Mouse (Mus musculus): ENCODE measurements around the gene Cblc.

GRCm38 (mm10) chr7:19754065-19754464 lies 42.5 kb downstream of the Cblc start:
- no peak for TF ChIP-seq CTCF (IDR thresholded peaks at IDR 0.05; ENCODE audit: control insufficient read depth, insufficient read depth, insufficient read length)
- no peak for TF ChIP-seq FOSL1 (IDR thresholded peaks at IDR 0.05; ENCODE audit: insufficient read depth, low read length, poor library complexity, severe bottlenecking)
- no peak for TF ChIP-seq MYOD1 (IDR thresholded peaks at IDR 0.05; ENCODE audit: control insufficient read depth, insufficient read length, low read depth)
- TF ChIP-seq USF1 (IDR thresholded peaks at IDR 0.05; ENCODE audit: low read depth) = no peak
- TF ChIP-seq MAX (IDR thresholded peaks at IDR 0.05) = no peak
- no peak for TF ChIP-seq CEBPB (IDR thresholded peaks at IDR 0.05; ENCODE audit: low read depth)
- no peak for TF ChIP-seq MYOG (IDR thresholded peaks at IDR 0.05; ENCODE audit: control insufficient read depth, extremely low read depth, insufficient read length)

Data from C2C12 (cell line).